Mouse (Mus musculus): ENCODE measurements around the gene Sox30.
"Not testable (repeated sequence)": the region's sequence is repeated elsewhere in the genome, so short reads cannot be mapped to it uniquely, and the experiment has no call there.

Gene Sox30

DNA sequence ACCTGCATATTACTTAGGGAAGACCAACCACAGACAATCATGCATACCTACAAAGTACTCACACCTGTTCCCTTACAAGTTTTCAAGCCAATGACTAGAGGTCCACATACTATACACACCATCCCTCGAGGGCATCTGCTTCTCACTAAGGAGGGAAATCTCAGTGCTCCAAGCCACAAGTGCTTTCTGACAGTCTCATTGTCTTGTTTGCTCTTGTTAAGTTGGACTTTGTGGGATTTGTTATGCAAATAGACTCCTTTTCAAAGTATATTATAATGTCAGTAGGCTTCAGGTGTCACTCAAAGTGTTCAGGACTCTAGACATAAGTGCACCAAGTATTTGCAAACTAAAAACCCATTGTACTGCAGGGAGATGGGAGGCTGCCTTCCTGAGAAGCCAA, 40.1 kb downstream of the Sox30 start:
- no peak for DNase-seq (ENCODE audit: low read depth, low spot score)

- DNase-seq (ENCODE audit: low read depth, low spot score): no peak
Observed at GRCm38 (mm10) chr11:46021850-46022249, 41.7 kb downstream of the Sox30 start.

DNA sequence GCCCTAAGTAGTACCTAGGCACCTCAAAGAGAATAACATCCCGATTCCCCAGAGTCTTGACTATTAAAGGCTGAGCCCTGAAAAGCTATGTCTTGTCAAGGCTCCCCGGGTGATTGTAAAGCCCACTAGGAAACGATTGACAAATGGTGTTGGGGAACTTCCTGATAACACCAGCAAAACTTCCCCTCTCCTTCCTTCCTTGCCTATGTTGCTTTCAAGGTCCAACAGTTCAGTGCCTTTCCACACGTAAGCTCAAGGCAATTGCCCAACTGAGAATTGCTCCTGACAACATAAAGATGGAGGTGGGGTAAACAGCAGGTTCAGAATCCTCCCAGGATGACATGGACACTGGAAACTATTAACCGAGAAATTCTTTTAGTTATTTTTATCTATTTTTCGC, 42.9 kb downstream of the Sox30 start:
- DNase-seq (ENCODE audit: low read depth, low spot score): no peak

GRCm38 (mm10) chr11:46025962-46026392, 45.9 kb downstream of the Sox30 start:
- no peak for DNase-seq (ENCODE audit: low read depth, low spot score)

DNA sequence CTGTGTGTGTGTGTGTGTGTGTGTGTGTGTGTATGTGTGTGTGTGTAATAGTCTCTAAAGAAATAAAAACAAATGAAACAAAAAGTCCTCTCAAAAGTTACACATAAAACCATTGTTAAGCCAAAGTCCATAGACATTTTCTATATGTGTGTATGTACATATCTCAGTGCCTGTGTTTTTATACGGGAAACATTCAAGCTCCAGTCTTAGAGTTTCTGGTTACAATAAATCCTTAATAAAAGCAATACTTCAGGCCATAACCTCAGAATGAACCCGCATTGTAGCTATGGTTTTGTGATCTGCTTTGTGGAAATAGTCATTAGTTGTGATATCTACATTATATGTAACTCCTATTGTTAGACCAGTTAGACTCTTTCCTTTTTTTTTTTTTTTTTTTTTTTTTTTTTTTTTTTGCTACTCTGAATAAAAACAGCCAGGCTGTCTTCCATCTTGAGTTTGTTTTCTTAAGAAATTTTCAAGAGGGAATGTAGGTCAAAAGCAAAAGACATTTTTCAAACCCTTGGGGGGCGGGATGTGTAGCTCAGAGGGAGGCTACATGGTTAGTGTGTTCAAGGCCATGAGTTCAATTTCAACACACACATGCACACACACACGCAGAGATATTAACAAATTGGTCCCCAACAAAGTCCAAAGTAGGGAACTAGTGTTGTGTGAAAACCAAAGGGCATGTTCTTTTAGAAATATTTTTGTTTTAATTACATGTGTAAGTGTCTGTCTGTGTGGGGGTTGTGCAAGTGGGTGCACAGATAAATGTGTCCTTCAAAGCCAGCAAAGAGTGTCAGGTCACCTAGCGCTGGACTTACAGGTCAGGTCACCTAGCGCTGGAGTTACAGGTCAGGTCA, 48.1 kb downstream of the Sox30 start:
- no peak for DNase-seq (ENCODE audit: low read depth, low spot score)

- DNase-seq (ENCODE audit: low read depth, low spot score): no peak
Observed at GRCm38 (mm10) chr11:46029485-46029884, 49.4 kb downstream of the Sox30 start.

DNA sequence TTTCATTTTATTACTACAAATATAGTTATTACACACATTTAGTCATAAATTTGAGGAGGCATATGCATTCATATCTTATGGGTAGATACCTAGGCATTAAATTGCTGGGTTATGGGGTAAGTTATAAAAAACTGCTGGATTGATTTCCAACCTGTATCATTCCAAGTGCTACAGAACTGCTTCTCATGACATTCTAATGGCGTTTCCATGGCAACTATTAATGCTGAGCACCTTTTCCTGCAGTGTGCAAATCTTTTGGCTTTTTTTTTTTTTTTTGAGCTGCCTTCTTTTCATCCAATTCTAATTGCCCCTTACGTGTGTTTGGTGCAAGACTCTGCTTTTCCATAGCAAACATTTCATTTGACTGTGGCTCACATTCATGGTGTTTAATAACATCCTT, 49.9 kb downstream of the Sox30 start:
- DNase-seq (ENCODE audit: low read depth, low spot score): no peak

GRCm38 (mm10) chr11:46031470-46031869, 51.4 kb downstream of the Sox30 start:
- peak; percentile 65 for DNase-seq (ENCODE audit: low read depth, low spot score)

DNA sequence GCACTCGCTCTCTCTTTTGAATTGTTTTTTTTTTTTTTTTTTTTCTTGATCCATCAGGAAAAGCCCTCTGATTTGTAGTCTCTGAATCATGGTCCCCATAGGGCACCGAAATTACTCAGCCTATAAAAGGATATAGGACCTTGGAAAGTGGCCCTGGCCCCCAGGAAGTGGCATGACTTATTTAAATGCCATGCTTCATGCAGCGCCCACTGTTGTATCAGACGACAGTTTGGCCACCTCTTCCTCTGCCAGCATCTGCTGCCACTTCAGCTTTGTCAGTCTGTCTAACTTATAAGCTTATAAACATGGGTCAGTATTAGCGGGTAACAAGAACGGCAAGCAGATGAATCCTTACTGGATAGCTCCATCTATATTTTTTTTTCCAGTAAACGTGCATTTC, 52.8 kb downstream of the Sox30 start:
- DNase-seq (ENCODE audit: low read depth, low spot score): no peak

GRCm38 (mm10) chr11:46036374-46036773, 56.3 kb downstream of the Sox30 start:
- DNase-seq (ENCODE audit: low read depth, low spot score): no peak

- DNase-seq (ENCODE audit: low read depth, low spot score): no peak
Observed at GRCm38 (mm10) chr11:46038901-46039300, 58.8 kb downstream of the Sox30 start.

GRCm38 (mm10) chr11:46039335-46039734, 59.2 kb downstream of the Sox30 start:
- peak; percentile 38 for DNase-seq (ENCODE audit: low read depth, low spot score)

- DNase-seq (ENCODE audit: low read depth, low spot score): no peak
Observed at GRCm38 (mm10) chr11:46040841-46041556, 60.9 kb downstream of the Sox30 start.

GRCm38 (mm10) chr11:46041607-46042267, 61.6 kb downstream of the Sox30 start:
- no peak for DNase-seq (ENCODE audit: low read depth, low spot score)

DNA sequence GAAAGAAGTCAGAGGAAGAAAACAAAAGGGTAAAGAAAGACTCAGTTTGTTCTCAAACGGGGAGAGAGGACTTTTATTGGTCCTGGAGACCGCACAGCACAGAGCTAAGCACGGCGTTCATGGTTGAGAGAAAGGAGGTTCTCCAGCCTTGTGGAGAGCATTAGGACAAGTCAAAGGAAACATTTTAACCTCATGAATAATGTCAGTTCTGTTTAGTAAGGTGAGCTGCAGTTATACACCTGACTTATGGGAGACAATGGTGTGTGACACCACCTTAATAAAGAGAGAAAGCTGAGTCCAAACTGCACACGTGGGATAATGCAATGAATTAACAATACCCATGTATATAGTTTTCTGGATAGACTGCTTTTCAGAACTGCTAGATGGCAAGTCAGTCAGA, 64.7 kb downstream of the Sox30 start:
- no peak for DNase-seq (ENCODE audit: low read depth, low spot score)

- DNase-seq (ENCODE audit: low read depth, low spot score): no peak
Observed at GRCm38 (mm10) chr11:46047264-46047663, 67.2 kb downstream of the Sox30 start.

DNA sequence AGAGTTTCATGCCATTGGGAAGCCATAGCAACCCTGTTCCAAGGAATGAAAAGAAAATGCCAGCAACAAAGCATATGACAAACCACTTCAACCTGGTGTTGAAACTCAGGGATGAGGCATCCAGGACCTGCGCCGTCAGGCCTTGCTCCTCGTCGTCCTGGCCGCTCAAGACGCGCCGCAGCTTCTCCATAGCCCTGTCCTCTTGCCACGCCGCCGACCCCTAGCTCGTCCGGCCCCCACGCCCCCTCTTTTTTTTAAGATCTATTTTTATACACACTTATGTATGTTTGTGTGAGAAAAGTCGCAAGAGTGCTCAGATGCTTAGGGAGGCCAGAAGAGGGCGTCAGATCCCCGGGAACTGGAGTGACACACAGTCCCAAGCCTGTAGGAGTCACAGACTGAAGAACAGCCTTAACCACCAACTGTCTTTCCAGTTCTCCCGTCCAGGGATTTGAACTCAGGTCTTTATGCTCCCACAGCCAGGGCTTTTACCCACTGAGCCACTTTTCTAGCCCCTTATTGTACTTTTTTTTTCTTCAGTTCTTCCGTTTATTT, 72.1 kb downstream of the Sox30 start, which contains the start of gene Gm12166:
Gene Gm12166, minus strand, starts transcription at position 217 of the 555 bp plus-strand sequence.
- DNase-seq (ENCODE audit: low read depth, low spot score): peak; percentile 82

- not testable (repeated sequence) for DNase-seq (ENCODE audit: low read depth, low spot score)
Observed at GRCm38 (mm10) chr11:46053457-46053856, 73.3 kb downstream of the Sox30 start.

GRCm38 (mm10) chr11:46054311-46054710, 74.2 kb downstream of the Sox30 start:
- peak; percentile 13 for DNase-seq (ENCODE audit: low read depth, low spot score)

GRCm38 (mm10) chr11:46054911-46055895, 75.1 kb downstream of the Sox30 start:
- DNase-seq (ENCODE audit: low read depth, low spot score): peak; percentile 12

Data from CD4-positive, CD25-positive, alpha-beta regulatory T cell, adult 2 months (primary cell).